Mouse (Mus musculus): ENCODE data around the gene Igdcc4. TPM values are rescaled to one million over a fixed set of nuclear protein-coding genes. Genes with fewer than 3 reads are reported as not detected.

Igdcc4 gene
- polyA plus RNA-seq, 1 experiment = 0.08 TPM

GRCm38 (mm10) chr9:65178336-65179213 lies 77.3 kb downstream of the Igdcc4 start:
- Histone ChIP-seq H3K9me3 (no peaks in the 10 kb centered on the region), H3K36me3 (replicated peaks; ENCODE audit: low read length) (no peaks in the 10 kb centered on the region), H3K4me3 (replicated peaks) (no peak overlapping the region), H3K27me3 (replicated peaks) (peaks cover 93% of the 10 kb centered on the region), H3K4me1 (peaks cover 13% of the 10 kb centered on the region; the same call in 1 of the 2 replicates)
- TF ChIP-seq GATA1 (IDR thresholded peaks at IDR 0.05; ENCODE audit: borderline replicate concordance, low read length) = no peak
- TF ChIP-seq FLI1 (IDR thresholded peaks at IDR 0.05; ENCODE audit: low read length) = no peak

- no peak for TF ChIP-seq FLI1 (IDR thresholded peaks at IDR 0.05; ENCODE audit: low read length)
- TF ChIP-seq GATA1 (IDR thresholded peaks at IDR 0.05; ENCODE audit: borderline replicate concordance, low read length) = no peak
- peak overlapping the region; percentile 31 for H3K4me3 ChIP-seq (replicated peaks)
- no peaks in the 10 kb centered on the region for H3K36me3 ChIP-seq (replicated peaks; ENCODE audit: low read length)
- no peaks in the 10 kb centered on the region for H3K9me3 ChIP-seq
- peaks cover 96% of the 10 kb centered on the region for H3K27me3 ChIP-seq (replicated peaks)
- peaks cover 15% of the 10 kb centered on the region for H3K4me1 ChIP-seq
These were observed 78.7 kb downstream of the Igdcc4 start for GRCm38 (mm10) chr9:65179817-65180624.

Other genes starting within 250 kb of the Igdcc4 start
- 0.85 TPM in 1 of 2 replicates, not detected in the other for gene Slc24a1, start 149.9 kb upstream of the Igdcc4 start, polyA plus RNA-seq (2012; ENCODE audit: insufficient read depth, low replicate concordance)
- 37.0 and 41.7 TPM in 2 replicates for gene Ints14, start 140.6 kb upstream of the Igdcc4 start, polyA plus RNA-seq (2012; ENCODE audit: insufficient read depth, low replicate concordance)
- 0.81 and 1.6 TPM in 2 replicates for gene Hacd3, start 79.8 kb upstream of the Igdcc4 start, polyA plus RNA-seq (2012; ENCODE audit: insufficient read depth, low replicate concordance)
- 0.41 and 2.4 TPM in 2 replicates for gene Dpp8, start 69.1 kb upstream of the Igdcc4 start, polyA plus RNA-seq (2012; ENCODE audit: insufficient read depth, low replicate concordance)
- not detected in 2 replicates for gene Igdcc3, start 39.7 kb downstream of the Igdcc4 start, polyA plus RNA-seq (2012; ENCODE audit: insufficient read depth, low replicate concordance)
- gene Parp16, start 93.9 kb downstream of the Igdcc4 start, polyA plus RNA-seq (2012; ENCODE audit: insufficient read depth, low replicate concordance) = 2.6 and 3.6 TPM in 2 replicates
- 0.03 TPM in 1 of 2 replicates, not detected in the other for gene Cilp, start 163.7 kb downstream of the Igdcc4 start, polyA plus RNA-seq (2012; ENCODE audit: insufficient read depth, low replicate concordance)
- gene Clpx, start 192.8 kb downstream of the Igdcc4 start, polyA plus RNA-seq (2012; ENCODE audit: insufficient read depth, low replicate concordance) = 4.8 and 6.1 TPM in 2 replicates
- gene Pdcd7, start 244.6 kb downstream of the Igdcc4 start, polyA plus RNA-seq (2012; ENCODE audit: insufficient read depth, low replicate concordance) = 7.3 and 14.5 TPM in 2 replicates